Comparison of ENCODE assay signal across 19 mouse cellular contexts in the genomic region with DNA sequence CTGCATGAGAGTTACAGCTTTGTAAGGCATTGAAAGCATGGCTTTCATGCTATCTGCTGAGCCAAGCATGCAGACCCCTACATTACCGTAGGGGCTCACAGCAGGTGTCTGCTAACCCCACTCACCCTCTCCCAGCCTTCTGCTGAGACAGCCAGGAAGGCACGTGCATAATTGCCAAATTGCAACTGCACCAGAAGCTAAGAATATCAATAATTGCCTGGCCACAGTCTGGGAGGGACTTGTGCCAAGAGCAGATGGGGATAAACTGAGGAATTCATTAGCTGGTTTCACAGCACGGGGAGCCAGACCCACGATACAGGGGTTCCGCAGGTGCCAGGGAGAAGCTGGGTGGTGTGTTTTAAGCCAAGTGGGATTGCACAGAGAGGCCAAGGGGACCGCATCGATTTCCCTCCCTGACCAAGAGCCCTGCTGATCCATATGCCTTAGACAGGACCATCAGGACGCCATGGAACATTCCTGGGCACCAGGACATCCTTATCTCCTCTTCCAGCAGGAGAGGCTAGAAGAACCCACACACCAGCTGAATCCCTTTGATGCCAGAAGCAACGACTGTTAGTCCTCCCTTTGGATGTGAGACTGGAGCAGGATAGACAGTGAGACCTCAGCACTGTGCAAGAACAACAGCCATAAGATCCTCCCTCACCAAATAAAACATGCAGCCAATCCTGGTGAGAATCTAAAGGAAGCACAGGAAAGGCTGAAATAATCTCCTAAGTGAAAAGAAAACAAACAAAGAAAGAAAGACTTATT.
DNase-seq lines count a peak whose midpoint lies in the region; ATAC-seq and TF ChIP-seq lines count a peak whose summit lies in the region.
"Had no signal": no experiment of that assay in that cellular context is flagged by ENCODE, and none has a peak within 500 bp of the region (broad histone marks: within the 10 kb centered on the region; RNA-seq: fewer than 3 reads in every experiment).

No protein-coding gene starts in this region.

- no peak overlapping the region for H3K4me3 ChIP-seq in intestine, postnatal 0 days (ENCODE audit: low read depth, low read length)
- H3K4me3 ChIP-seq: embryonic facial prominence, embryonic 12.5 days; heart, embryonic 13.5 days; layer of hippocampus, adult 2 months; limb, embryonic 13.5 days; myocyte had no signal

- no peak for TF ChIP-seq CTCF in intestine, postnatal 0 days (IDR thresholded peaks at IDR 0.05; ENCODE audit: low read depth)

- no peaks in the 10 kb centered on the region for H3K27me3 ChIP-seq in intestine, postnatal 0 days (replicated peaks; ENCODE audit: control insufficient read depth, insufficient read depth, low read length)
- H3K27me3 ChIP-seq: embryonic facial prominence, embryonic 12.5 days; limb, embryonic 13.5 days had no signal

- no peaks in the 10 kb centered on the region for H3K9me3 ChIP-seq in intestine, postnatal 0 days (ENCODE audit: control insufficient read depth)
- H3K9me3 ChIP-seq: embryonic facial prominence, embryonic 12.5 days; heart, embryonic 13.5 days; limb, embryonic 13.5 days had no signal

- 58% methylated on average over 9 of the region's 9 CpGs for WGBS in intestine, postnatal 0 days

- intact Hi-C loops in gastrocnemius, postnatal 14 days (cut with DNase I; ENCODE audit: low total_unique reads) = no loop called here

- H3K36me3 ChIP-seq in intestine, postnatal 0 days (ENCODE audit: control insufficient read depth, insufficient read depth) = no peaks in the 10 kb centered on the region
- H3K36me3 ChIP-seq: embryonic facial prominence, embryonic 12.5 days; heart, embryonic 13.5 days; limb, embryonic 13.5 days had no signal

- no peak overlapping the region for H3K27ac ChIP-seq in intestine, postnatal 0 days (ENCODE audit: low read depth, low read length)
- H3K27ac ChIP-seq: embryonic facial prominence, embryonic 12.5 days; heart, embryonic 13.5 days; layer of hippocampus, adult 2 months; limb, embryonic 13.5 days had no signal

- H3K4me1 ChIP-seq in intestine, postnatal 0 days (replicated peaks; ENCODE audit: control insufficient read depth, insufficient read depth, low read length) = no peaks in the 10 kb centered on the region

- H3K9ac ChIP-seq in intestine, postnatal 0 days (ENCODE audit: low read depth, low read length) = no peak overlapping the region
- H3K9ac ChIP-seq: embryonic facial prominence, embryonic 12.5 days; heart, embryonic 13.5 days; limb, embryonic 13.5 days had no signal

- no peak for ATAC-seq in intestine, postnatal 0 days

- peak; percentile 90 for DNase-seq in heart, adult 11 months
- no peak for DNase-seq in heart, adult 18-20 months
- DNase-seq in retina, postnatal 1 day = peak; percentile 12
- no peak for DNase-seq in retina, embryonic 14.5 days (ENCODE audit: low spot score)
- DNase-seq in layer of hippocampus, adult 8-10 months (ENCODE audit: low spot score in 2 of 2) = peak; percentile 35 to 49
- peak; percentile 8 for DNase-seq in right cerebral cortex, postnatal 14 days
- DNase-seq in gastrocnemius, postnatal 14 days = no peak
- DNase-seq: adrenal gland, adult 2 months; B cell, adult 2 months; cerebellum, postnatal 36 days; gastrocnemius, postnatal 36 days; kidney, adult 2 months; thymus, adult 18-20 months had no signal

- no peak overlapping the region for H3K4me2 ChIP-seq in intestine, postnatal 0 days (replicated peaks; ENCODE audit: low read depth)
- H3K4me2 ChIP-seq: embryonic facial prominence, embryonic 12.5 days; heart, embryonic 13.5 days; limb, embryonic 13.5 days had no signal

Comparison
In these comparisons a context has a peak if more than half of its experiments do, and no peak if none do; other contexts are left out.
1. DNase-seq: peak in heart, adult 11 months (single experiment), retina, postnatal 1 day (single experiment), layer of hippocampus, adult 8-10 months (2 of 2) and right cerebral cortex, postnatal 14 days (single experiment); none in heart, adult 18-20 months (0 of 2), retina, embryonic 14.5 days (single experiment) and gastrocnemius, postnatal 14 days (single experiment).